Mouse (Mus musculus): Measurements from ENCODE around the gene Slco6d1. TPM values are rescaled to one million over a fixed set of nuclear protein-coding genes. Genes with fewer than 3 reads are reported as not detected.
"Not testable (repeated sequence)": the region's sequence is repeated elsewhere in the genome, so short reads cannot be mapped to it uniquely, and the experiment has no call there.

Slco6d1 gene
- 13.2 and 24.4 TPM in 2 replicates for polyA plus RNA-seq (2012; rRNA removed)

DNA sequence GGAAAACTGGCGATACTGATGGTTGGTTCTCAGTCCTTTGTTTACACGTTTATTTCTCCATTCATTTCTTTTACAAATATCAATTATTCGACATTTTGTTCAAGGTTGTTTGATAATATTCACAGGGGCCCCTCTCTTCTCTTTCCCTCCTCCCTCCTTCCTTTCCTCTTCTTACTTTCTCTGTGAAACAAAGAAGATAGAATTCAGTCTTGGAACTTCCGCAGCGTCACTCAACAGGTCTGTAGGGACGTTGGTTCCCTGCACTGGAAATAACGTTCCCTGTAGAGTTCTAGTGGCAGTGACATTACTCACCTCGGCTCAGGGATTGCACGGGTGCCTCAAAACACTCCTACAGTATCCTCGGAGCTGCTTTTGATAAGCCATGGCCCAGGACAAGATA is at the start of gene Slco6d1:
Slco6d1 (plus strand) TSS at position 301 of the 400 bp plus-strand sequence.
- Histone ChIP-seq H3K27me3 (ENCODE audit: control insufficient read depth, insufficient read depth, low read length) (no peaks in the 10 kb centered on the region), H3K36me3 (ENCODE audit: control insufficient read depth, insufficient read depth, low read length) (no peaks in the 10 kb centered on the region), H3K4me1 (ENCODE audit: control insufficient read depth, insufficient read depth, low read length) (no peaks in the 10 kb centered on the region), H3K4me3 (ENCODE audit: control insufficient read depth, low read depth, low read length) (peak within 1 kb of the TSS; percentile 85), H3K27ac (ENCODE audit: control insufficient read depth, insufficient read depth, low read depth, low read length) (peak within 1 kb of the TSS; percentile 89)
- TF ChIP-seq CTCF (IDR thresholded peaks at IDR 0.05; ENCODE audit: control insufficient read depth, insufficient read depth, insufficient replicate concordance, low read depth, low read length) (no peak), POLR2A (IDR thresholded peaks at IDR 0.05; ENCODE audit: control insufficient read depth, low read depth, low read length) (0 out of 2 replicates have a peak, but pooled peaks have one; percentile 28)

DNA sequence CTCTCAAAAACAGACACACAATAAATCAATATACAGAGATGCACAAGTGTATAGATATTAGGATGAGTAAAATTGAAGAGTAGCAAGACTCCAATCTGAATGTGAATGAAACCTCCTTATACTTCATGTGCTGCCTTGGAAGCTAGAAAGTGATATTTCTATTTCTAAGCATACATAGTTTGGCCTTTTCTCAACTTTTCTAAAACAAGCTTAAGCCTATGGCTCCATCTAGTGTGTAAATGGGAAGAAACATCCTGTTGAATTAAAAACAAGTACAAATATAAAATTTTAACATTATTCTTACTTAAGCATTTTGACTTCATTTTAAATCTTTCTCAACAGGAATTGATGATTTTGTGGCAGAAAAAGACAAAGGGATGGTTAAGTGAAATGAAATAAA is 28.9 kb upstream of the Slco6d1 start:
- Histone ChIP-seq H3K27ac (ENCODE audit: control insufficient read depth, insufficient read depth, low read depth, low read length) (no peak overlapping the region), H3K4me3 (ENCODE audit: control insufficient read depth, low read depth, low read length) (no peak overlapping the region), H3K4me1 (ENCODE audit: control insufficient read depth, insufficient read depth, low read length) (no peaks in the 10 kb centered on the region), H3K27me3 (ENCODE audit: control insufficient read depth, insufficient read depth, low read length) (no peaks in the 10 kb centered on the region), H3K36me3 (ENCODE audit: control insufficient read depth, insufficient read depth, low read length) (no peaks in the 10 kb centered on the region)
- no peak for TF ChIP-seq POLR2A (IDR thresholded peaks at IDR 0.05; ENCODE audit: control insufficient read depth, low read depth, low read length)
- TF ChIP-seq CTCF (IDR thresholded peaks at IDR 0.05; ENCODE audit: control insufficient read depth, insufficient read depth, insufficient replicate concordance, low read depth, low read length), result no peak

DNA sequence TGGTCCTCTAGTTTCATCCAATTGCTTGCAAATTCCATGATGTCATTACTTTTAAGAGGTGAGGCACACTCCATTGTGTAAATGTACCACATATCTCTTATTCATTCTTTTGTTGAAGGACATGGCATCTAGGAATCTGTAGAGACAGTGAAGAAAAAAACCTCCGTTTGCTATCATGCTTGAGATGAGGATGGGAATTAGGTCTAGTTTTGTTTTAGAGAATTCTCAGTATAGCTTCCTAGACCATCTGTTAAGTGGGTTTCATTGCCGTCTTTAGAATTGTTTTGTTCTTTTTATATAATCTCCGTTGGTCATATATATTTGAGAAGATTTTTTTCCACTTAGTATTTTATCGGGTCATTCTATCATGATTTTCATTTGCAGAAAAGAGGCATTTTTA is 27.0 kb downstream of the Slco6d1 start:
- Histone ChIP-seq H3K27ac (ENCODE audit: control insufficient read depth, insufficient read depth, low read depth, low read length) (no peak overlapping the region), H3K36me3 (ENCODE audit: control insufficient read depth, insufficient read depth, low read length) (no peaks in the 10 kb centered on the region), H3K27me3 (ENCODE audit: control insufficient read depth, insufficient read depth, low read length) (no peaks in the 10 kb centered on the region), H3K4me1 (ENCODE audit: control insufficient read depth, insufficient read depth, low read length) (no peaks in the 10 kb centered on the region), H3K4me3 (ENCODE audit: control insufficient read depth, low read depth, low read length) (no peak overlapping the region)
- TF ChIP-seq POLR2A (IDR thresholded peaks at IDR 0.05; ENCODE audit: control insufficient read depth, low read depth, low read length) (no peak), CTCF (IDR thresholded peaks at IDR 0.05; ENCODE audit: control insufficient read depth, insufficient read depth, insufficient replicate concordance, low read depth, low read length) (no peak)

DNA sequence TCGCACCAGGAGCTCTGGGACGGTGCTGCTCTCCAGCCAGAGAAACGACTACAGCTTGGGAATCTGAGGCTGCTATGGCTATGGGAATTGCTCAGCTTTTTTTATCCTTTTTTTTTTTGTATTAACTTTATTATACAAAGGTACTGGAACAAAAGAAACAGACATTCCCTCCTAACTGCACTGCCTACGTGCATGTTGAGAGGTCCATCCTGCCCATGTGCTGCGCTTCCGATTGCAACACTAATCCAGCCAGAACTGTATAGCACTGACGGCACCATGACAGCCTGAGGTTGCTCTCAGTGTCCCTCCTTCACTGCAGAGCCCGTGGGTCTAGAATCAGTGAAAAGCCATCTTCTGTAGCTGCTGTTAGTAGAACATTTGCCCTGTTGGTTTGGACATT is 38.3 kb downstream of the Slco6d1 start:
- not testable (repeated sequence) for H3K27ac ChIP-seq (ENCODE audit: control insufficient read depth, insufficient read depth, low read depth, low read length); H3K36me3 ChIP-seq (ENCODE audit: control insufficient read depth, insufficient read depth, low read length); H3K27me3 ChIP-seq (ENCODE audit: control insufficient read depth, insufficient read depth, low read length); H3K4me1 ChIP-seq (ENCODE audit: control insufficient read depth, insufficient read depth, low read length); H3K4me3 ChIP-seq (ENCODE audit: control insufficient read depth, low read depth, low read length)

DNA sequence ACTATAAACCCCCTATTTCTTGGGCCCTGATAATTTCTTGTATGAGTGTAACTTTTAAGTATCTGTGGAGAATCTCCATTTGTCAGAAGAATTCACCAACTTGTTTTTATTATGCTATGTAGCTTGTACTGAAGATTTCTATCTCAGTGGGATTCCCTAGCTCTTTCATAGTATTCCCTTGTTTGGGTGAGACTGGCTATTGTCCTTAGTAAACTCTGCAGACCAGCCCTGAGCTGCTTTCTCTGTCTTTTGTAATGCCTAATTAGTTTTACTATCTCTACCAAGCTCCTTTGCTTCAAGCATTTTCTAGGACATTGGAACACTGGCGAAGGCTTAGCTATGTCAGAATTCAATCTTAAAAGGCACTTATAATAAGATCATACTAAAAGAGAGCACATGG is 55.5 kb downstream of the Slco6d1 start:
- not testable (repeated sequence) for H3K27me3 ChIP-seq (ENCODE audit: control insufficient read depth, insufficient read depth, low read length); H3K4me3 ChIP-seq (ENCODE audit: control insufficient read depth, low read depth, low read length); H3K27ac ChIP-seq (ENCODE audit: control insufficient read depth, insufficient read depth, low read depth, low read length); H3K36me3 ChIP-seq (ENCODE audit: control insufficient read depth, insufficient read depth, low read length); H3K4me1 ChIP-seq (ENCODE audit: control insufficient read depth, insufficient read depth, low read length)

DNA sequence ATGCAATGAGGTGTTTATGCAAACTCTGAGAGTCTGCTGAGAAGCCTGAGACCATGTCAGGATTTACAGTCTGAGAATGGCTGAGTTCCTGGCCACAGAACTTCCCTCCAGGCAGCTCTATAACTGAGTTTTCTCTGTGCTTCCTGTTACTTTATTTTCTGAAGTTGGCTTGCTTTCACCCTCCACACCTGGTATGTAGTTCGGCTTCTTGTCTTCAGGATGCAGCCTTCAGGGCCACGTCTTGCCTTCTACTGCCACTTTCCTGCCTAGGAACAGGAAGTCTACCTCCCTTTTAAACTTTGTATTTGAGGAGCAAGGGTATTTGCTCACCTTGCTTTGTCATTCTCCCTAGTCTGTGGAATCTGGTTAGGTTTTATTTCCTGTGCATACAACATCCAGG is 58.3 kb downstream of the Slco6d1 start:
- Histone ChIP-seq H3K27me3 (ENCODE audit: control insufficient read depth, insufficient read depth, low read length) (no peaks in the 10 kb centered on the region), H3K4me3 (ENCODE audit: control insufficient read depth, low read depth, low read length) (no peak overlapping the region), H3K36me3 (ENCODE audit: control insufficient read depth, insufficient read depth, low read length) (no peaks in the 10 kb centered on the region), H3K4me1 (ENCODE audit: control insufficient read depth, insufficient read depth, low read length) (no peaks in the 10 kb centered on the region), H3K27ac (ENCODE audit: control insufficient read depth, insufficient read depth, low read depth, low read length) (no peak overlapping the region)
- TF ChIP-seq CTCF (IDR thresholded peaks at IDR 0.05; ENCODE audit: control insufficient read depth, insufficient read depth, insufficient replicate concordance, low read depth, low read length) (no peak), POLR2A (IDR thresholded peaks at IDR 0.05; ENCODE audit: control insufficient read depth, low read depth, low read length) (no peak)

DNA sequence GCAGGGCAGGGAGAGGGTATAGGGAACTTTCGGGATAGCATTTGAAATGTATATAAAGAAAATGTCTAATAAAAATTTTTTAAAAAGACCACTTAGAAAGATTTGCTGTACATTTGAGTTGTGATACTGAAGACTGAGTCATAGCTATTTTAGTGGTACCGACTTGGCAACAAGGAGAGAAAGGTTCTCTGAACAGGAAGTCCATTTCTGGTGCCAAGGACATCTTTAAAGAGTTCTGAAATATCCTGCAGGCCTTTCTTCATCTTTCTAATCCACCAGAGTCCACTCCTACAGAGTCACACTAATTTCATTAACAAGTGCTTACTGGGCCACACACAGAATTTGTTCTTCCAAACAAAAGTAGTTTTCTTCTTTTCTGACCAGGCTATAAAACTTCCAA is 85.1 kb downstream of the Slco6d1 start:
- no peak overlapping the region for H3K4me3 ChIP-seq (ENCODE audit: control insufficient read depth, low read depth, low read length)
- TF ChIP-seq CTCF (IDR thresholded peaks at IDR 0.05; ENCODE audit: control insufficient read depth, insufficient read depth, insufficient replicate concordance, low read depth, low read length) (no peak), POLR2A (IDR thresholded peaks at IDR 0.05; ENCODE audit: control insufficient read depth, low read depth, low read length) (no peak)
- H3K27me3 ChIP-seq (ENCODE audit: control insufficient read depth, insufficient read depth, low read length), result no peaks in the 10 kb centered on the region
- no peak overlapping the region for H3K27ac ChIP-seq (ENCODE audit: control insufficient read depth, insufficient read depth, low read depth, low read length)
- no peaks in the 10 kb centered on the region for H3K4me1 ChIP-seq (ENCODE audit: control insufficient read depth, insufficient read depth, low read length)
- H3K36me3 ChIP-seq (ENCODE audit: control insufficient read depth, insufficient read depth, low read length), result no peaks in the 10 kb centered on the region

DNA sequence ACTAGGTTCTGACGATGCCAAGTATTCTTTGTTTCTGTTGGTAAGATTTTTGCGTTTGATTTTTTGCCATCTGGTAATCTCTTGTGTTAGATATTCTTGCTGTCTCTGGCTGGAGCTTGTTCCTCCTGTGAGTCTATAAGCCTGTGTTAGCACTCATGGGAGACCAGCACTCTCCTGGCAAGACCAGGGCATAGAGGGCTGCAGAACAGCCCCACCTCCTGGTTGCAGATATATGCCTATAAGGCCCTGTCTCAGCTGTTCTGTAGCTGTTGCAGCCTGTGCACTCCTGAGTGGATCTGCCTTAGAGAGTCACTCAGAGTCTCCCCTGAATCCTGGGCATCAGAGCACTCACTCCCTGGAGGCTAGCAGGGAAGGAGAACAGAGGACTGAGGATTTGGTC is 102.1 kb downstream of the Slco6d1 start:
- H3K4me1 ChIP-seq (ENCODE audit: control insufficient read depth, insufficient read depth, low read length), result no peaks in the 10 kb centered on the region
- no peaks in the 10 kb centered on the region for H3K27me3 ChIP-seq (ENCODE audit: control insufficient read depth, insufficient read depth, low read length)
- H3K4me3 ChIP-seq (ENCODE audit: control insufficient read depth, low read depth, low read length), result no peak overlapping the region
- TF ChIP-seq CTCF (IDR thresholded peaks at IDR 0.05; ENCODE audit: control insufficient read depth, insufficient read depth, insufficient replicate concordance, low read depth, low read length) (no peak), POLR2A (IDR thresholded peaks at IDR 0.05; ENCODE audit: control insufficient read depth, low read depth, low read length) (no peak)
- H3K27ac ChIP-seq (ENCODE audit: control insufficient read depth, insufficient read depth, low read depth, low read length), result no peak overlapping the region
- no peaks in the 10 kb centered on the region for H3K36me3 ChIP-seq (ENCODE audit: control insufficient read depth, insufficient read depth, low read length)
